Mouse (Mus musculus) kidney, adult 9 months (tissue): ENCODE data around the gene Olfr397.

Experiments used
- DNase-seq: peaks from one replicate; pipeline ENCODE4 v3.0.0; 2022

Olfr397 gene

DNA sequence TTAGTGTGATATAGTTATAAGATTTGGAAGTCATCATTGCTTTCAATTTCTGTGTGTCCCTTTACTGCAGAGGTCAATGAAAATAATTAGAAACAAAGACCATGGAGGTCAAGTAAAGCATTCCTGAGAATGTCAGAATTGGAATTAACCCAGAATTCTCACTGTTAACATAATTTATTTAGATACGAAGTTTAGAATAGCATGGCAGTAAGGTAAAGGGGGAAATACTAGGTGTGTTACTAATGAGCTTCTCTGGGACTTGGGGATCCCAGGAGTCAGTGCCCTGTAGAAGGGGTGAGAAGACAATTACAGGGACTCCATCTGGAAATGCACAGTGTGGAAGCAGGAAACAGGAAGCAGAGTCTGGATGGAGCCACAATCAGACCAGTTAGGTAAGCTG, at the start of gene Olfr397:
Olfr397 (plus strand) TSS at position 301 of the 400 bp plus-strand sequence.
- no peak for DNase-seq

DNA sequence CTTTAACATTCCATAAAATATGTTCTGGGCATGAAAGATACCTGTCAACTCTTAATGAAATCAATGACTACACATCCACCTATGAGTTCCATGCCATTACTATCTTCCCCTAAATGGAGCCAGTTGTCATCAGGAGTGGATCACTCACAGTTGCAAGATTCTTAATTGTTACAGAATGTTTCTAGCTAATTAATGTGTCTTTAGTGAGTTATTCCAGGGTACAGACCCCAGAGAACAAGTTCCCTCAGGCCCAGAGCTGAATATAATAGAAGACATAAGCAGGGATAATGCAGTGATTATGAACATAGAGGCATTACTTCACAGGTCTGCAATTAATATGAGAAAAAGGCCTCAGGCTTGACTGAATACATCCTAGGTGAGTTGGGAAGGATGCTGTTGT, 24.2 kb upstream of the Olfr397 start, which contains the start of gene Olfr23:
Olfr23 (plus strand) TSS at position 301 of the 400 bp plus-strand sequence.
- DNase-seq, result no peak

DNA sequence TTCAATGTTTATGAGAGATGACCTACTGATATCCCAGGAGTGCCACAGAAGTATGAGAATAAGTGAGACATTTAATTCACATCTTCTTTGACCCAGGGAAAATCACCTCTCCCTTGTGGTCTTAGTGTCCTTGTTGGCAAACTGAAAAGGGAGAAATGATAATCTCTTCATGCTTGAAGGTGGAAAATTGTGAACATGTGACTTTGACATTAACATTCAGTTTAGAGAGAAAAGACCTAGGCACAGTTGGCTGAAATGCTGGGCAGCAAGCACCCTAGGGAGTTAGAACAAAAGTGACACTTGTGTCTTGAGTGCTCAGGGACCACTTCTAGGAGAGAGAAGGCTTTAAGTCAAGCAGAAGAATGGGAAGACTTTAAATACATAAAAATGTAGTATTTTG, 29.7 kb downstream of the Olfr397 start, which contains the start of gene Olfr398:
Olfr398 (minus strand) TSS at position 101 of the 400 bp plus-strand sequence.
- no peak for DNase-seq

DNA sequence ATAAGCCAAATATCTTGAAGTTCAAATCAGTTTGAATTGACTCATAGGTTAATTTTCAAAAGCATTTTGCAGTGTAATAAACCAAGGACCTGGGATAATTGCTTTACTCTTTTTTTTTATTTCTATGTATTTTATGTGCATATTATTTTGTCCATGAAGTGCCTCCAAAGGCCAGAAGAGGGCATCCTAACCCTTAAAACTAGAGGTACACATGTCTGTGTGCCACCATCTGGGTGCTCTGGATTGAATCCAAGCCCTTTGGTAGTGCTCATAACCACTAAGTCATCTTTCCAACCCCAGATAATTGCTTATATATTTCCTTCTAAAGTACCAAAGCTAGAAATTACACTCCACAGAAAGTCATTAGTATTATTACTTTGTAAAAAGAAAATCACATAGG, 32.5 kb downstream of the Olfr397 start:
- DNase-seq, result peak; percentile 49
